Mouse (Mus musculus) hematopoietic stem cell, adult 5-6 weeks (primary cell): ENCODE data around the gene Fam43b. TPM values are rescaled to one million over a fixed set of nuclear protein-coding genes. Genes with fewer than 3 reads are reported as not detected.
"Not testable (repeated sequence)": the region's sequence is repeated elsewhere in the genome, so short reads cannot be mapped to it uniquely, and the experiment has no call there.

Experiments used
- ATAC-seq, 2 experiments: fragments of 125-278 bp in 1 of 2; replicated peaks in 1 of 2; 2 replicates each; pipeline ENCODE4 v1.8.0; 2016 to 2017; ENCODE audit warnings: inconsistent platforms in 2 of 2, mild to moderate bottlenecking in 2 of 2, moderate number of reproducible peaks in 2 of 2, low read depth in 1 of 2, moderate TSS enrichment in 1 of 2; ENCODE audit not compliant: low FRiP score in 2 of 2, poor library complexity in 2 of 2, severe bottlenecking in 2 of 2, insufficient read depth in 1 of 2, low TSS enrichment in 1 of 2
- total RNA-seq: library from RNA; stranded (forward); fragments of 172-1452, 232-1000 nt; gene quantifications from 2 replicates; pipeline ENCODE4 v1.2.3, GENCODE M21; 2017

The Fam43b gene
- 0.45 TPM in 1 of 2 replicates, not detected in the other for total RNA-seq

GRCm38 (mm10) chr4:138395971-138396645 is at the start of gene Fam43b:
Gene Fam43b (minus strand): TSS chr4:138396528.
- ATAC-seq: peak; percentile 29 to 56; a peak in 2 of 4 replicates

GRCm38 (mm10) chr4:138444941-138445340 is 48.6 kb upstream of the Fam43b start:
- ATAC-seq: no peak

GRCm38 (mm10) chr4:138440062-138440461 is 43.7 kb upstream of the Fam43b start:
- ATAC-seq: no peak

- peak; percentile 86 to 92 for ATAC-seq
Observed at GRCm38 (mm10) chr4:138434347-138435316, 38.3 kb upstream of the Fam43b start, which contains the start of gene Mul1. Gene Mul1 (plus strand): TSS chr4:138434671.

DNA sequence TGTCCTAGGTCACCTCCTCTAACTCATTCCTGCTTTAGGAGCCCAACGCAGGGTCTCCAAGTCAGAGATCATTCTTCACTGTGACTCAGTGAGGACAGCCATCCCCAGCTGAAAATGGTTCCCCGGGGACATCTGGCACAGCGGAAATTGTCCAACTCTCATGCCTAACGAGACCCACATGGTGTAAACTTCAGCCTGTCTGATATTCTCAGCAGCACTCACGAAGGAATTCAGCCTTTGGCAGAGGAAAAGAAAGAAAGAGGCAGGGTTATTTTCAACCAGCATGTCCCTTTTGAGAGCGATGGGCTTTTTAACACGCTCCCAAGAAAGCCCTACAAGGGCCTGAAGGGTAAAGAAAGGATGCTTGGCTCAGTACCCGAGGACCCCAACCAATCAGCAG is 35.0 kb upstream of the Fam43b start:
- no peak for ATAC-seq

GRCm38 (mm10) chr4:138429778-138430177 is 33.5 kb upstream of the Fam43b start:
- ATAC-seq: no peak

GRCm38 (mm10) chr4:138426778-138427705 is 30.7 kb upstream of the Fam43b start:
- peak; percentile 74 to 88 for ATAC-seq

DNA sequence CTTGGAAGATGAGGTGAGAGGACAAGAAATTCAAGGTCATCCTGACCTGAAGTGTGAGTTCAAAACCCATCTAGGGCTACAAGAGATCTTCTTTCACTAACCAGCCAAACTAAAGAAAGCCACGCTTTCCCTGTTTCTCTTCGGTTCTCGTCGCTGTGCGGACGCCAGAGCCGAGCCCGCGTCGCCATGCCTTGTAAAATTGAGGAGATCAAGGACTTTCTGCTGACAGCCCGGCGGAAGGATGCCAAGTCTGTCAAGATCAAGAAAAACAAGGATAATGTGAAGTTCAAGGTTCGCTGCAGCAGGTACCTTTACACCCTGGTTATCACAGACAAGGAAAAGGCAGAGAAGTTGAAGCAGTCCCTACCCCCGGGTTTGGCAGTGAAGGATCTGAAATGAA is 29.3 kb upstream of the Fam43b start:
- not testable (repeated sequence) for ATAC-seq

- no peak for ATAC-seq
Observed at GRCm38 (mm10) chr4:138425028-138425427, 28.7 kb upstream of the Fam43b start.

GRCm38 (mm10) chr4:138418340-138418957 is 22.1 kb upstream of the Fam43b start:
- no peak for ATAC-seq

DNA sequence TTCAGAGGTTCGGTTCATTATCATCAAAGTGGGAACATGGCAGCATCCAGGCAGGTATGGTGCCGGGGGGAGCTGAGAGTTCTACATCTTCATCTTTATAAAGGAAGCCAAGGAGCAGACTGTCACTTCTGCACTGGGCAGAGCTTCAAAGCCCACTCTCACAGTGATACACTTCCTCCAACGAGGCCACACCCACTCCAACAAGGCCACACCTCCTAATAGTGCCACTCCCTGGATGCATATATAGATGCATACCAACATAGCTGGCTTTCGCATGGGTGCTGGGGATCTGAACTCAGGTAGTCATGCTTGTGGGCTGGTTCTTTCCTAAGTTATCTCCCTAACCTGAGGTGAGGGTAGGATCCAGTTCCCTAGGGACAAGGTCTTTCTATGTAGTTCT is 21.6 kb upstream of the Fam43b start:
- ATAC-seq: no peak

DNA sequence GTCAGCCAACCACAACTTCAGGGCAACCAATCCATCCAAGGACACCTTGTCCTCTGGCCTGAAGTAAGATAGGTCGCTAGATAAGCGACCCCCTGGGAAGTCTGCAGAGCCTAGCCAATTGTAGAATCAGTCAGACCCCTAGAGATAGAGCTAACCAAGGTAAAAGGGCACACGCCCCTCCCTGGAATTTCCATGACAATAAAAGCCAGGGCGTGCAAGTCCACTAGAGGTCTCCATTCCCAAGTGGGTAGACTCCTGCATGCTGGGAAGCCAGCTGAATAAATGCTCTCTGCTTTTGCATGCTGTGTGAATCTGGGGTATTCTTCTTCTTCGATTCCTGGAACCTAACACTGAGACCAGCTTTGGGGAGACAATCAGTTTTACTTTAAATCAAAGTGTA is 20.1 kb upstream of the Fam43b start:
- ATAC-seq: no peak

- no peak for ATAC-seq
Observed at GRCm38 (mm10) chr4:138415991-138416390, 19.7 kb upstream of the Fam43b start.

DNA sequence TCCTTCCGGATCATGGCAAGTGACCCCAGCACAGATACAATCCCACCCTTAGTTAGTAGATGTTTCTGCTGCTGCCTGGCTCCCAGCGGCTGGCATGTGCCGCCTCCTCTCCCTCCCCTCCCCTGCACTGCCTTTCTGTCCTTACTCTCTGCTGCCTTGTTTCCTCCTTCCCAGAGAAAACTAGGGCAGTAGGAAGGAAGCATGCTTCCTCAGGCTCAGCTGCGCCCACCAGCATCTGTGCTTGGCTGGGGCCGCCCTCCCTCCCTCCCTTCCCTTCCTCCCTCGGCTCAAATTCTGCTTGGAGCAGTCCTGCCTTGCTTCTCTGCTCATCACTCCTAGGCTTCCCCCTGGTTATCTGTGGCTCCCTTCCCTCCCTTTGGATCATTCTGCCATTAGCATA is 18.4 kb upstream of the Fam43b start:
- no peak for ATAC-seq

DNA sequence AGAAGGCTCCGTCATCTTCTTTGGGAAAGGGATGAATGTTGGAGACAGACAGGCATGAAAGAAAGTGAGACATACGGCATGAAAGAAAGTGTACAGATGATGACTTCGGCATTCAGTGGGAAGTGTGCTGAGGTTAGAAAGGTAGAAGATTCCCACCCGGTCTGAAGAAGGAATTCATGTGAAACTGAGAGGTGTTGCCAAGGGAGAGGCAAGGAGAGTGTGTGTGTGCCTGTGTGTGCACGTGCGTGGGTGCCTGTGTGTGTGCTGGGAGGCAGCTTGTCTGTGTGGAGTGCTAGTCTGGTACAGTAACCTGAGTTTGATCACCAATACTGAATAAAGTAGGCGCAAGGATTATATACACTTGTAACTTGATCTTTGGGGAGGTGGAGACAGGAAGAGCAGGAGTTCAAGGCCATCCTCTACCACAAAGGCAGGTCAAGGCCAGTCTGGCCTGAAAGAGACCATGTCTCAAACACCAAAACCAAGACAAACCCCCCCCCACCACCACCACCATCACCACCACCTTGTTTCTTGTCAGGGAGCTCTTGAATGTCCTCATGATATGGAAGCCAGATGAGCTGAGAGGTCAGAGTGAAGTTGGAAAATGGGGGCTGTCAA is 15.3 kb upstream of the Fam43b start:
- ATAC-seq: no peak

GRCm38 (mm10) chr4:138411011-138411410 is 14.7 kb upstream of the Fam43b start:
- ATAC-seq: no peak
